Mouse (Mus musculus) brain, embryonic 14.5 days (tissue): ENCODE data around the gene Fancd2.

Experiments
- CTCF ChIP-seq: fragments of 200-500 bp; IDR thresholded peaks from 2 replicates; pipeline ENCODE4 v1.5.1; 2012; ENCODE audit warnings: inconsistent platforms, mild to moderate bottlenecking, moderate library complexity, borderline replicate concordance; ENCODE audit not compliant: insufficient read depth, insufficient read length; ENCODE audit errors: extremely low read depth
- POLR2A ChIP-seq: fragments of 200-500 bp; IDR thresholded peaks from 2 replicates; pipeline ENCODE4 v1.6.1; 2012; ENCODE audit warnings: mild to moderate bottlenecking, inconsistent platforms, borderline replicate concordance; ENCODE audit not compliant: poor library complexity, insufficient read depth, insufficient read length, severe bottlenecking; ENCODE audit errors: extremely low read depth

GRCm38 (mm10) chr6:113592637-113593036 lies 61.2 kb downstream of the Fancd2 start:
- no peak for TF ChIP-seq CTCF
- TF ChIP-seq POLR2A: no peak
